Mouse (Mus musculus): ENCODE data around the gene Kif1bp. TPM values are rescaled to one million over a fixed set of nuclear protein-coding genes. Genes with fewer than 3 reads are reported as not detected.

Gene Kif1bp
- total RNA-seq, 2 experiments from 2014 or later: 20.9 to 25.1 TPM

Other genes starting within 250 kb of the Kif1bp start
- gene Hk1, start 198.5 kb downstream of the Kif1bp start, total RNA-seq (2014; fragmentation: Nextera tagmentation): 212 and 217 TPM in 2 replicates
- gene Hk1, start 198.5 kb downstream of the Kif1bp start, total RNA-seq (2017): 295 and 330 TPM in 2 replicates
- gene Hkdc1, start 156.0 kb downstream of the Kif1bp start, total RNA-seq (2014; fragmentation: Nextera tagmentation): not detected in 2 replicates
- not detected in 2 replicates for gene Hkdc1, start 156.0 kb downstream of the Kif1bp start, total RNA-seq (2017)
- gene 4930507D05Rik, start 129.0 kb downstream of the Kif1bp start, total RNA-seq (2014; fragmentation: Nextera tagmentation): 1.2 and 1.4 TPM in 2 replicates
- 0.99 and 1.2 TPM in 2 replicates for gene 4930507D05Rik, start 129.0 kb downstream of the Kif1bp start, total RNA-seq (2017)
- 61.9 and 63.9 TPM in 2 replicates for gene Supv3l1, start 128.7 kb downstream of the Kif1bp start, total RNA-seq (2014; fragmentation: Nextera tagmentation)
- 60.6 and 72.4 TPM in 2 replicates for gene Supv3l1, start 128.7 kb downstream of the Kif1bp start, total RNA-seq (2017)
- gene Vps26a, start 91.7 kb downstream of the Kif1bp start, total RNA-seq (2014; fragmentation: Nextera tagmentation): 44.1 and 55.2 TPM in 2 replicates
- gene Vps26a, start 91.7 kb downstream of the Kif1bp start, total RNA-seq (2017): 75.5 and 79.0 TPM in 2 replicates
- gene Srgn, start 51.0 kb downstream of the Kif1bp start, total RNA-seq (2014; fragmentation: Nextera tagmentation): 322 and 332 TPM in 2 replicates
- 732 and 1,011 TPM in 2 replicates for gene Srgn, start 51.0 kb downstream of the Kif1bp start, total RNA-seq (2017)
- 183 and 189 TPM in 2 replicates for gene Ddx21, start 23.8 kb upstream of the Kif1bp start, total RNA-seq (2014; fragmentation: Nextera tagmentation)
- gene Ddx21, start 23.8 kb upstream of the Kif1bp start, total RNA-seq (2017): 338 and 364 TPM in 2 replicates
- gene Ddx50, start 72.8 kb upstream of the Kif1bp start, total RNA-seq (2014; fragmentation: Nextera tagmentation): 95.7 and 110 TPM in 2 replicates
- 92.5 and 102 TPM in 2 replicates for gene Ddx50, start 72.8 kb upstream of the Kif1bp start, total RNA-seq (2017)
- not detected in 2 replicates for gene Stox1, start 147.7 kb upstream of the Kif1bp start, total RNA-seq (2014; fragmentation: Nextera tagmentation)
- gene Stox1, start 147.7 kb upstream of the Kif1bp start, total RNA-seq (2017): not detected in 2 replicates
- 139 and 161 TPM in 2 replicates for gene Ccar1, start 213.8 kb upstream of the Kif1bp start, total RNA-seq (2014; fragmentation: Nextera tagmentation)
- 144 and 200 TPM in 2 replicates for gene Ccar1, start 213.8 kb upstream of the Kif1bp start, total RNA-seq (2017)